Mouse (Mus musculus) liver, adult 2 months (tissue): ENCODE measurements around the gene 1700013G24Rik.

Experiments
- CTCF ChIP-seq: fragments of 200-500 bp; IDR thresholded peaks from 2 replicates; pipeline ENCODE4 v1.5.1; 2011; ENCODE audit warnings: low read depth, low read length, control low read depth
- POLR2A ChIP-seq: fragments of 200-500 bp; IDR thresholded peaks from 2 replicates; pipeline ENCODE4 v1.6.1; 2011; ENCODE audit warnings: low read length, control low read depth; ENCODE audit not compliant: insufficient read depth; ENCODE audit errors: extremely low read depth

DNA sequence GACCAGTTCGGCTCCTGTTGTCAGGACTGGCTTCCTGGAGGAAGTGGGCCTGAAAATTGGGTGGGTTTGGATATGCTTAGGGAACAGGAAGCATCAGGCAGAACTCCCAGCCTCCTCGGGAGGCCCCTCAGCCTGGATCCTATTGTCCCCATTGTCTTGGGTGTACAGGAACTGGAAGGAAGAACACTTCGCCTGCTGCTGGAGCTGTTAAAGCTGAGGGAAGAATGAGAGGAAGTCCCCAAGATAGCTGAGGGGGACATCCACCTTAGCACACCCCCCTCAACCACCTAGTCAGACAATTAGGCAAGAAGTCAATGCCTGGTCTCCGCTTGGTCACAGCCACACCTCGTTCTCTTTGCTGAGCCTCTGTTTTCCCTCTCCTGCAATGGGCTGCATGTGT is 25.2 kb downstream of the 1700013G24Rik start:
- TF ChIP-seq CTCF = no peak
- TF ChIP-seq POLR2A = no peak
